Mouse (Mus musculus) midbrain, embryonic 16.5 days (tissue): Measurements from ENCODE around the gene Mrpl44. TPM values are rescaled to one million over a fixed set of nuclear protein-coding genes. Genes with fewer than 3 reads are reported as not detected.
A peak's percentile ranks its signal among the peaks of the same experiment; 100 is the strongest.

Experiments used
- ATAC-seq: fragments of 200-750 bp; cut with Nextera tagmentation; 2 replicates; pipeline ENCODE4 v1.8.0; 2017; ENCODE audit warnings: moderate TSS enrichment
- H3K27ac ChIP-seq: fragments of 300-500 bp; sonication (generic); 2 replicates; pipeline ENCODE4 v1.5.1; 2014; ENCODE audit warnings: mild to moderate bottlenecking, low read length, mixed read lengths
- H3K27me3 ChIP-seq: fragments of 300-500 bp; sonication (generic); 2 replicates; pipeline ENCODE4 v1.6.1; 2014; ENCODE audit warnings: low read depth, low read length, mixed read lengths; ENCODE audit not compliant: control insufficient read depth, insufficient read depth
- H3K36me3 ChIP-seq: fragments of 300-500 bp; sonication (generic); 2 replicates; pipeline ENCODE4 v1.6.1; 2014; ENCODE audit warnings: mild to moderate bottlenecking, low read length, moderate library complexity, mixed read lengths; ENCODE audit not compliant: control insufficient read depth, insufficient read depth
- H3K4me1 ChIP-seq: fragments of 300-500 bp; sonication (generic); 2 replicates; pipeline ENCODE4 v1.6.1; 2014; ENCODE audit warnings: mild to moderate bottlenecking, low read length, mixed read lengths; ENCODE audit not compliant: control insufficient read depth, insufficient read depth
- H3K4me2 ChIP-seq: fragments of 300-500 bp; sonication (generic); 2 replicates; pipeline ENCODE4 v1.6.1; 2014; ENCODE audit warnings: mild to moderate bottlenecking, low read length, mixed read lengths
- H3K4me3 ChIP-seq: fragments of 300-500 bp; sonication (generic); 2 replicates; pipeline ENCODE4 v1.5.1; 2014; ENCODE audit warnings: low read depth, mild to moderate bottlenecking, low read length, moderate library complexity, mixed read lengths
- H3K9ac ChIP-seq: fragments of 300-500 bp; sonication (generic); 2 replicates; pipeline ENCODE4 v1.6.1; 2014; ENCODE audit warnings: low read depth, low read length, mixed read lengths
- H3K9me3 ChIP-seq: fragments of 300-500 bp; sonication (generic); replicated peaks from 2 replicates; pipeline ENCODE4 v1.6.1; 2014; ENCODE audit warnings: mild to moderate bottlenecking, low read length, mixed read lengths; ENCODE audit not compliant: control insufficient read depth, poor library complexity, severe bottlenecking
- WGBS: fragments of 180-500 bp; shearing (Covaris S2); extraction: QIAGEN DNeasy Blood & Tissue Kit; methylation state at CpG from one replicate; pipeline ENCODE4 v1.1.7; 2014; 5-methylcytosine and 5-hydroxymethylcytosine counted together
- polyA plus RNA-seq: library from polyadenylated mRNA; unstranded; fragments of >200 nt; fragmentation: Nextera tagmentation; extraction: Ambion mirVana; gene quantifications from 2 replicates; pipeline ENCODE4 v1.2.1, GENCODE M21; 2015

Gene Mrpl44
- polyA plus RNA-seq, 1 experiment from 2014 or later: 42.9 TPM

GRCm38 (mm10) chr1:79815446-79815845 is 39.6 kb downstream of the Mrpl44 start:
- WGBS: 98% methylated on average over 3 of the region's 3 CpGs
- Histone ChIP-seq H3K36me3 (no peaks in the 10 kb centered on the region), H3K9me3 (no peaks in the 10 kb centered on the region), H3K4me3 (no peak overlapping the region), H3K27ac (no peak overlapping the region), H3K4me2 (no peak overlapping the region), H3K4me1 (no peaks in the 10 kb centered on the region), H3K27me3 (no peaks in the 10 kb centered on the region), H3K9ac (no peak overlapping the region)
- no peak for ATAC-seq

GRCm38 (mm10) chr1:79819296-79819879 is 43.6 kb downstream of the Mrpl44 start:
- no peaks in the 10 kb centered on the region for H3K36me3 ChIP-seq
- no peaks in the 10 kb centered on the region for H3K4me1 ChIP-seq
- no peak overlapping the region for H3K4me2 ChIP-seq
- 91% methylated on average over 11 of the region's 11 CpGs for WGBS
- no peak overlapping the region for H3K4me3 ChIP-seq
- no peak overlapping the region for H3K27ac ChIP-seq
- no peak overlapping the region for H3K9ac ChIP-seq
- H3K27me3 ChIP-seq: no peaks in the 10 kb centered on the region
- no peak for ATAC-seq
- no peaks in the 10 kb centered on the region for H3K9me3 ChIP-seq

GRCm38 (mm10) chr1:79822806-79823525 is 47.1 kb downstream of the Mrpl44 start:
- Histone ChIP-seq H3K4me3 (no peak overlapping the region), H3K9me3 (no peaks in the 10 kb centered on the region), H3K4me2 (no peak overlapping the region), H3K4me1 (peaks cover 3% of the 10 kb centered on the region; the same call in 1 of the 2 replicates), H3K9ac (no peak overlapping the region), H3K36me3 (no peaks in the 10 kb centered on the region), H3K27me3 (no peaks in the 10 kb centered on the region), H3K27ac (0 out of 2 replicates have a peak overlapping the region, but pooled peaks have one; percentile 24)
- no peak for ATAC-seq
- WGBS: 79% methylated on average over 13 of the region's 13 CpGs

GRCm38 (mm10) chr1:79823951-79824633 is 48.3 kb downstream of the Mrpl44 start:
- Histone ChIP-seq H3K27me3 (no peaks in the 10 kb centered on the region), H3K36me3 (no peaks in the 10 kb centered on the region), H3K4me1 (peaks cover 3% of the 10 kb centered on the region; the same call in 1 of the 2 replicates), H3K9me3 (no peaks in the 10 kb centered on the region), H3K27ac (0 out of 2 replicates have a peak overlapping the region, but pooled peaks have one; percentile 22), H3K4me2 (no peak overlapping the region), H3K4me3 (no peak overlapping the region), H3K9ac (no peak overlapping the region)
- 79% methylated on average over 14 of the region's 14 CpGs for WGBS
- ATAC-seq: no peak

Other genes starting within 250 kb of the Mrpl44 start
- gene Ap1s3, start 104.0 kb upstream of the Mrpl44 start, polyA plus RNA-seq: 0.16 TPM in 1 of 2 replicates, not detected in the other
- gene Wdfy1, start 125 bp downstream of the Mrpl44 start, polyA plus RNA-seq: 137 and 149 TPM in 2 replicates
- 199 and 259 TPM in 2 replicates for gene Serpine2, start 85.2 kb downstream of the Mrpl44 start, polyA plus RNA-seq